Mouse (Mus musculus): ENCODE results near the gene Gm19345. TPM values are rescaled to one million over a fixed set of nuclear protein-coding genes. Genes with fewer than 3 reads are reported as not detected.

The Gm19345 gene
- polyA plus RNA-seq, 1 experiment from 2014 or later, result not detected

- peaks cover 12% of the 10 kb centered on the region for H3K4me1 ChIP-seq (replicated peaks)
- H3K36me3 ChIP-seq, result no peaks in the 10 kb centered on the region
- no peak overlapping the region for H3K4me3 ChIP-seq
- H3K4me2 ChIP-seq, result peak overlapping the region; percentile 10
- H3K9me3 ChIP-seq (replicated peaks), result 0 out of 2 replicates have a peak, but pooled peaks cover 6% of the 10 kb centered on the region
- H3K9ac ChIP-seq, result 0 out of 2 replicates have a peak overlapping the region, but pooled peaks have one; percentile 1
- 0 out of 2 replicates have a peak, but pooled peaks cover 9% of the 10 kb centered on the region for H3K27me3 ChIP-seq (replicated peaks)
- H3K27ac ChIP-seq (ENCODE audit: poor library complexity, severe bottlenecking), result no peak overlapping the region
- WGBS, result 27% methylated on average over 13 of the region's 13 CpGs
- ATAC-seq (ENCODE audit: insufficient number of reproducible peaks, low FRiP score), result peak; percentile 79
These were observed 21.1 kb upstream of the Gm19345 start for GRCm38 (mm10) chr7:19830682-19831156.

- Histone ChIP-seq H3K27ac (ENCODE audit: poor library complexity, severe bottlenecking) (no peak overlapping the region), H3K9ac (no peak overlapping the region), H3K4me1 (replicated peaks) (peaks cover 12% of the 10 kb centered on the region), H3K27me3 (replicated peaks) (0 out of 2 replicates have a peak, but pooled peaks cover 8% of the 10 kb centered on the region), H3K9me3 (replicated peaks) (0 out of 2 replicates have a peak, but pooled peaks cover 6% of the 10 kb centered on the region), H3K4me2 (no peak overlapping the region), H3K36me3 (no peaks in the 10 kb centered on the region), H3K4me3 (no peak overlapping the region)
- WGBS, result 47% methylated on average over 9 of the region's 9 CpGs
- ATAC-seq (ENCODE audit: insufficient number of reproducible peaks, low FRiP score), result no peak
These were observed 20.0 kb upstream of the Gm19345 start for GRCm38 (mm10) chr7:19831837-19832236.

GRCm38 (mm10) chr7:19834055-19834454 lies 17.7 kb upstream of the Gm19345 start:
- H3K27ac ChIP-seq (ENCODE audit: poor library complexity, severe bottlenecking), result no peak overlapping the region
- H3K4me3 ChIP-seq, result no peak overlapping the region
- no peak for ATAC-seq (ENCODE audit: insufficient number of reproducible peaks, low FRiP score)
- H3K27me3 ChIP-seq (replicated peaks), result 0 out of 2 replicates have a peak, but pooled peaks cover 6% of the 10 kb centered on the region
- H3K9ac ChIP-seq, result no peak overlapping the region
- H3K4me1 ChIP-seq (replicated peaks), result peaks cover 12% of the 10 kb centered on the region
- no peaks in the 10 kb centered on the region for H3K36me3 ChIP-seq
- 0 out of 2 replicates have a peak, but pooled peaks cover 6% of the 10 kb centered on the region for H3K9me3 ChIP-seq (replicated peaks)
- 50% methylated on average over 3 of the region's 3 CpGs for WGBS
- H3K4me2 ChIP-seq, result no peak overlapping the region

- no peak overlapping the region for H3K4me3 ChIP-seq
- no peak for ATAC-seq (ENCODE audit: insufficient number of reproducible peaks, low FRiP score)
- H3K4me2 ChIP-seq, result no peak overlapping the region
- WGBS, result 52% methylated on average over 3 of the region's 3 CpGs
- H3K27ac ChIP-seq (ENCODE audit: poor library complexity, severe bottlenecking), result no peak overlapping the region
- H3K9me3 ChIP-seq (replicated peaks), result no peaks in the 10 kb centered on the region
- no peaks in the 10 kb centered on the region for H3K36me3 ChIP-seq
- H3K9ac ChIP-seq, result no peak overlapping the region
- 0 out of 2 replicates have a peak, but pooled peaks cover 5% of the 10 kb centered on the region for H3K27me3 ChIP-seq (replicated peaks)
- 0 out of 2 replicates have a peak, but pooled peaks cover 2% of the 10 kb centered on the region for H3K4me1 ChIP-seq (replicated peaks)
These were observed 15.0 kb upstream of the Gm19345 start for GRCm38 (mm10) chr7:19836843-19837242.

- Histone ChIP-seq H3K4me1 (replicated peaks) (no peaks in the 10 kb centered on the region), H3K4me2 (no peak overlapping the region), H3K4me3 (no peak overlapping the region), H3K27me3 (replicated peaks) (peaks cover 29% of the 10 kb centered on the region), H3K27ac (ENCODE audit: poor library complexity, severe bottlenecking) (no peak overlapping the region), H3K9ac (no peak overlapping the region), H3K36me3 (no peaks in the 10 kb centered on the region), H3K9me3 (replicated peaks) (no peaks in the 10 kb centered on the region)
- ATAC-seq (ENCODE audit: insufficient number of reproducible peaks, low FRiP score), result no peak
- WGBS, result 74% methylated on average over 4 of the region's 4 CpGs
These were observed 11.4 kb upstream of the Gm19345 start for GRCm38 (mm10) chr7:19840371-19840770.

- Histone ChIP-seq H3K9me3 (replicated peaks) (no peaks in the 10 kb centered on the region), H3K27ac (ENCODE audit: poor library complexity, severe bottlenecking) (no peak overlapping the region), H3K36me3 (no peaks in the 10 kb centered on the region), H3K4me1 (replicated peaks) (no peaks in the 10 kb centered on the region), H3K4me2 (no peak overlapping the region), H3K9ac (no peak overlapping the region), H3K27me3 (replicated peaks) (peaks cover 35% of the 10 kb centered on the region), H3K4me3 (no peak overlapping the region)
- no peak for ATAC-seq (ENCODE audit: insufficient number of reproducible peaks, low FRiP score)
- WGBS, result 78% methylated on average over 3 of the region's 3 CpGs
These were observed 10.9 kb upstream of the Gm19345 start for GRCm38 (mm10) chr7:19840936-19841335.

GRCm38 (mm10) chr7:19841686-19842413 lies 10.0 kb upstream of the Gm19345 start:
- H3K4me3 ChIP-seq, result no peak overlapping the region
- no peak overlapping the region for H3K9ac ChIP-seq
- H3K9me3 ChIP-seq (replicated peaks), result no peaks in the 10 kb centered on the region
- H3K27ac ChIP-seq (ENCODE audit: poor library complexity, severe bottlenecking), result no peak overlapping the region
- no peak for ATAC-seq (ENCODE audit: insufficient number of reproducible peaks, low FRiP score)
- H3K27me3 ChIP-seq (replicated peaks), result peaks cover 43% of the 10 kb centered on the region
- WGBS, result 78% methylated on average over 21 of the region's 21 CpGs
- H3K4me1 ChIP-seq (replicated peaks), result no peaks in the 10 kb centered on the region
- H3K4me2 ChIP-seq, result no peak overlapping the region
- no peaks in the 10 kb centered on the region for H3K36me3 ChIP-seq

- ATAC-seq (ENCODE audit: insufficient number of reproducible peaks, low FRiP score), result no peak
- peaks cover 10% of the 10 kb centered on the region for H3K4me1 ChIP-seq (replicated peaks)
- H3K36me3 ChIP-seq, result no peaks in the 10 kb centered on the region
- H3K9ac ChIP-seq, result no peak overlapping the region
- H3K4me2 ChIP-seq, result no peak overlapping the region
- WGBS, result 22% methylated on average over 19 of the region's 19 CpGs
- H3K4me3 ChIP-seq, result no peak overlapping the region
- peaks cover 47% of the 10 kb centered on the region for H3K27me3 ChIP-seq (replicated peaks)
- no peaks in the 10 kb centered on the region for H3K9me3 ChIP-seq (replicated peaks)
- no peak overlapping the region for H3K27ac ChIP-seq (ENCODE audit: poor library complexity, severe bottlenecking)
These were observed 8.8 kb upstream of the Gm19345 start for GRCm38 (mm10) chr7:19842885-19843504.

GRCm38 (mm10) chr7:19843561-19843960 lies 8.2 kb upstream of the Gm19345 start:
- H3K27me3 ChIP-seq (replicated peaks), result peaks cover 47% of the 10 kb centered on the region
- no peak overlapping the region for H3K4me3 ChIP-seq
- H3K27ac ChIP-seq (ENCODE audit: poor library complexity, severe bottlenecking), result no peak overlapping the region
- no peak overlapping the region for H3K9ac ChIP-seq
- 2% methylated on average over 11 of the region's 11 CpGs for WGBS
- no peaks in the 10 kb centered on the region for H3K9me3 ChIP-seq (replicated peaks)
- no peak overlapping the region for H3K4me2 ChIP-seq
- no peaks in the 10 kb centered on the region for H3K36me3 ChIP-seq
- peak; percentile 43; the same call in 1 of the 2 replicates for ATAC-seq (ENCODE audit: insufficient number of reproducible peaks, low FRiP score)
- H3K4me1 ChIP-seq (replicated peaks), result peaks cover 10% of the 10 kb centered on the region

GRCm38 (mm10) chr7:19844521-19845171 lies 7.2 kb upstream of the Gm19345 start:
- Histone ChIP-seq H3K27me3 (replicated peaks) (peaks cover 50% of the 10 kb centered on the region), H3K27ac (ENCODE audit: poor library complexity, severe bottlenecking) (no peak overlapping the region), H3K4me1 (replicated peaks) (peaks cover 10% of the 10 kb centered on the region), H3K4me2 (no peak overlapping the region), H3K4me3 (no peak overlapping the region), H3K9ac (no peak overlapping the region), H3K9me3 (replicated peaks) (no peaks in the 10 kb centered on the region), H3K36me3 (no peaks in the 10 kb centered on the region)
- 56% methylated on average over 15 of the region's 15 CpGs for WGBS
- no peak for ATAC-seq (ENCODE audit: insufficient number of reproducible peaks, low FRiP score)

GRCm38 (mm10) chr7:19853526-19853925 lies 1.7 kb downstream of the Gm19345 start:
- Histone ChIP-seq H3K9me3 (replicated peaks) (no peaks in the 10 kb centered on the region), H3K36me3 (no peaks in the 10 kb centered on the region), H3K4me1 (replicated peaks) (peaks cover 6% of the 10 kb centered on the region), H3K27ac (ENCODE audit: poor library complexity, severe bottlenecking) (no peak overlapping the region), H3K27me3 (replicated peaks) (peaks cover 57% of the 10 kb centered on the region), H3K4me3 (no peak overlapping the region), H3K9ac (no peak overlapping the region), H3K4me2 (no peak overlapping the region)
- 79% methylated on average over 20 of the region's 20 CpGs for WGBS
- ATAC-seq (ENCODE audit: insufficient number of reproducible peaks, low FRiP score), result no peak

Measured in heart, embryonic 12.5 days (tissue).